Mouse (Mus musculus): ENCODE results near the gene Wipf3. TPM values are rescaled to one million over a fixed set of nuclear protein-coding genes. Genes with fewer than 3 reads are reported as not detected.

The Wipf3 gene
- polyA plus RNA-seq, 1 experiment from 2014 or later, result 1.4 TPM

GRCm38 (mm10) chr6:54401503-54401902, 27.9 kb upstream of the Wipf3 start:
- H3K4me3 ChIP-seq, result no peak overlapping the region
- no peak overlapping the region for H3K27ac ChIP-seq
- WGBS, result 84% methylated on average over 2 of the region's 2 CpGs
- H3K4me1 ChIP-seq, result peaks cover 13% of the 10 kb centered on the region; the same call in 1 of the 2 replicates
- H3K27me3 ChIP-seq, result no peaks in the 10 kb centered on the region
- ATAC-seq (ENCODE audit: insufficient number of reproducible peaks, insufficient read depth, low FRiP score, low TSS enrichment), result no peak
- no peak overlapping the region for H3K9ac ChIP-seq
- H3K4me2 ChIP-seq (replicated peaks), result no peak overlapping the region
- no peaks in the 10 kb centered on the region for H3K36me3 ChIP-seq
- H3K9me3 ChIP-seq, result no peaks in the 10 kb centered on the region

- Histone ChIP-seq H3K9ac (no peak overlapping the region), H3K27ac (no peak overlapping the region)
- WGBS, result 58% methylated on average over 2 of the region's 2 CpGs
These were observed 24.5 kb upstream of the Wipf3 start for GRCm38 (mm10) chr6:54404916-54405315.

GRCm38 (mm10) chr6:54406116-54406515, 23.3 kb upstream of the Wipf3 start:
- H3K4me3 ChIP-seq, result no peak overlapping the region
- no peaks in the 10 kb centered on the region for H3K4me1 ChIP-seq
- no peak for ATAC-seq (ENCODE audit: insufficient number of reproducible peaks, insufficient read depth, low FRiP score, low TSS enrichment)
- no peaks in the 10 kb centered on the region for H3K36me3 ChIP-seq
- no peak overlapping the region for H3K9ac ChIP-seq
- H3K4me2 ChIP-seq (replicated peaks), result no peak overlapping the region
- WGBS, result 88% methylated on average over 5 of the region's 5 CpGs
- no peak overlapping the region for H3K27ac ChIP-seq
- no peaks in the 10 kb centered on the region for H3K27me3 ChIP-seq
- H3K9me3 ChIP-seq, result no peaks in the 10 kb centered on the region

More at GRCm38 (mm10) chr6:54404916-54405315, 24.5 kb upstream of the Wipf3 start:
- Histone ChIP-seq H3K27me3 (no peaks in the 10 kb centered on the region), H3K4me2 (replicated peaks) (no peak overlapping the region), H3K4me3 (no peak overlapping the region), H3K9me3 (no peaks in the 10 kb centered on the region), H3K4me1 (no peaks in the 10 kb centered on the region), H3K36me3 (no peaks in the 10 kb centered on the region)
- ATAC-seq (ENCODE audit: insufficient number of reproducible peaks, insufficient read depth, low FRiP score, low TSS enrichment), result no peak

- Histone ChIP-seq H3K4me1 (no peaks in the 10 kb centered on the region), H3K27ac (no peak overlapping the region), H3K4me2 (replicated peaks) (no peak overlapping the region), H3K9me3 (no peaks in the 10 kb centered on the region), H3K36me3 (no peaks in the 10 kb centered on the region), H3K27me3 (no peaks in the 10 kb centered on the region), H3K9ac (no peak overlapping the region), H3K4me3 (no peak overlapping the region)
- 52% methylated on average over 6 of the region's 6 CpGs for WGBS
- ATAC-seq (ENCODE audit: insufficient number of reproducible peaks, insufficient read depth, low FRiP score, low TSS enrichment), result no peak
These were observed 20.1 kb upstream of the Wipf3 start for GRCm38 (mm10) chr6:54409271-54409670.

GRCm38 (mm10) chr6:54410451-54410850, 19.0 kb upstream of the Wipf3 start:
- WGBS, result 73% methylated on average over 4 of the region's 4 CpGs
- Histone ChIP-seq H3K27me3 (no peaks in the 10 kb centered on the region), H3K4me3 (no peak overlapping the region), H3K9ac (no peak overlapping the region), H3K9me3 (no peaks in the 10 kb centered on the region), H3K27ac (no peak overlapping the region), H3K4me1 (no peaks in the 10 kb centered on the region), H3K4me2 (replicated peaks) (no peak overlapping the region), H3K36me3 (no peaks in the 10 kb centered on the region)
- no peak for ATAC-seq (ENCODE audit: insufficient number of reproducible peaks, insufficient read depth, low FRiP score, low TSS enrichment)

- 83% methylated on average over 8 of the region's 8 CpGs for WGBS
- H3K27me3 ChIP-seq, result no peaks in the 10 kb centered on the region
- no peak overlapping the region for H3K9ac ChIP-seq
- H3K36me3 ChIP-seq, result no peaks in the 10 kb centered on the region
- no peaks in the 10 kb centered on the region for H3K9me3 ChIP-seq
- H3K27ac ChIP-seq, result no peak overlapping the region
- no peak for ATAC-seq (ENCODE audit: insufficient number of reproducible peaks, insufficient read depth, low FRiP score, low TSS enrichment)
- H3K4me3 ChIP-seq, result no peak overlapping the region
- H3K4me2 ChIP-seq (replicated peaks), result no peak overlapping the region
- no peaks in the 10 kb centered on the region for H3K4me1 ChIP-seq
These were observed 17.8 kb upstream of the Wipf3 start for GRCm38 (mm10) chr6:54411591-54411990.

- no peak overlapping the region for H3K4me2 ChIP-seq (replicated peaks)
- no peak for ATAC-seq (ENCODE audit: insufficient number of reproducible peaks, insufficient read depth, low FRiP score, low TSS enrichment)
- no peak overlapping the region for H3K27ac ChIP-seq
These were observed 16.5 kb upstream of the Wipf3 start for GRCm38 (mm10) chr6:54412879-54413278.

GRCm38 (mm10) chr6:54425230-54425629, 4.2 kb upstream of the Wipf3 start:
- 83% methylated on average over 8 of the region's 8 CpGs for WGBS

More at GRCm38 (mm10) chr6:54412879-54413278, 16.5 kb upstream of the Wipf3 start:
- H3K4me1 ChIP-seq, result no peaks in the 10 kb centered on the region
- H3K9me3 ChIP-seq, result no peaks in the 10 kb centered on the region
- H3K36me3 ChIP-seq, result no peaks in the 10 kb centered on the region
- no peak overlapping the region for H3K4me3 ChIP-seq
- no peak overlapping the region for H3K9ac ChIP-seq
- WGBS, result 86% methylated on average over 7 of the region's 7 CpGs
- H3K27me3 ChIP-seq, result no peaks in the 10 kb centered on the region

GRCm38 (mm10) chr6:54428850-54429446, 455 bp upstream of the Wipf3 start:
- H3K9ac ChIP-seq, result peak overlapping the region; percentile 60
- no peaks in the 10 kb centered on the region for H3K36me3 ChIP-seq
- ATAC-seq (ENCODE audit: insufficient number of reproducible peaks, insufficient read depth, low FRiP score, low TSS enrichment), result no peak
- no peak overlapping the region for H3K27ac ChIP-seq
- peak overlapping the region; percentile 52 for H3K4me3 ChIP-seq
- peak overlapping the region; percentile 96 for H3K4me2 ChIP-seq (replicated peaks)
- no peaks in the 10 kb centered on the region for H3K9me3 ChIP-seq
- H3K4me1 ChIP-seq, result peaks cover 15% of the 10 kb centered on the region; the same call in 1 of the 2 replicates
- peaks cover 32% of the 10 kb centered on the region for H3K27me3 ChIP-seq
- 3% methylated on average over 14 of the region's 14 CpGs for WGBS

More at GRCm38 (mm10) chr6:54425230-54425629, 4.2 kb upstream of the Wipf3 start:
- H3K36me3 ChIP-seq, result no peaks in the 10 kb centered on the region
- H3K9me3 ChIP-seq, result no peaks in the 10 kb centered on the region
- no peak overlapping the region for H3K9ac ChIP-seq
- no peak overlapping the region for H3K4me3 ChIP-seq
- H3K4me1 ChIP-seq, result peaks cover 6% of the 10 kb centered on the region; the same call in 1 of the 2 replicates
- no peak overlapping the region for H3K4me2 ChIP-seq (replicated peaks)
- ATAC-seq (ENCODE audit: insufficient number of reproducible peaks, insufficient read depth, low FRiP score, low TSS enrichment), result no peak
- no peak overlapping the region for H3K27ac ChIP-seq
- peaks cover 23% of the 10 kb centered on the region for H3K27me3 ChIP-seq

GRCm38 (mm10) chr6:54430221-54430620, 818 bp downstream of the Wipf3 start:
- Histone ChIP-seq H3K9me3 (no peaks in the 10 kb centered on the region), H3K4me3 (peak overlapping the region; percentile 52), H3K27me3 (peaks cover 32% of the 10 kb centered on the region), H3K36me3 (no peaks in the 10 kb centered on the region), H3K4me1 (peaks cover 15% of the 10 kb centered on the region; the same call in 1 of the 2 replicates), H3K27ac (no peak overlapping the region), H3K4me2 (replicated peaks) (peak overlapping the region; percentile 96), H3K9ac (peak overlapping the region; percentile 60)
- WGBS, result 28% methylated on average over 7 of the region's 7 CpGs
- ATAC-seq (ENCODE audit: insufficient number of reproducible peaks, insufficient read depth, low FRiP score, low TSS enrichment), result no peak

GRCm38 (mm10) chr6:54431761-54432160, 2.4 kb downstream of the Wipf3 start:
- no peak for ATAC-seq (ENCODE audit: insufficient number of reproducible peaks, insufficient read depth, low FRiP score, low TSS enrichment)
- H3K4me3 ChIP-seq, result no peak overlapping the region
- WGBS, result 68% methylated on average over 10 of the region's 10 CpGs

GRCm38 (mm10) chr6:54432191-54432590, 2.8 kb downstream of the Wipf3 start:
- no peak for ATAC-seq (ENCODE audit: insufficient number of reproducible peaks, insufficient read depth, low FRiP score, low TSS enrichment)
- no peak overlapping the region for H3K4me3 ChIP-seq
- H3K4me1 ChIP-seq, result peaks cover 25% of the 10 kb centered on the region; the same call in 1 of the 2 replicates
- H3K9ac ChIP-seq, result no peak overlapping the region
- no peak overlapping the region for H3K4me2 ChIP-seq (replicated peaks)
- no peak overlapping the region for H3K27ac ChIP-seq
- H3K9me3 ChIP-seq, result no peaks in the 10 kb centered on the region
- WGBS, result 82% methylated on average over 9 of the region's 9 CpGs
- H3K27me3 ChIP-seq, result peaks cover 32% of the 10 kb centered on the region
- no peaks in the 10 kb centered on the region for H3K36me3 ChIP-seq

More at GRCm38 (mm10) chr6:54431761-54432160, 2.4 kb downstream of the Wipf3 start:
- Histone ChIP-seq H3K4me2 (replicated peaks) (no peak overlapping the region), H3K27me3 (peaks cover 32% of the 10 kb centered on the region), H3K9ac (no peak overlapping the region), H3K36me3 (no peaks in the 10 kb centered on the region), H3K9me3 (no peaks in the 10 kb centered on the region), H3K27ac (no peak overlapping the region), H3K4me1 (peaks cover 25% of the 10 kb centered on the region; the same call in 1 of the 2 replicates)
